Mouse (Mus musculus) hindbrain, embryonic 11.5 days (tissue): ENCODE results near the gene Clta. TPM values are rescaled to one million over a fixed set of nuclear protein-coding genes. Genes with fewer than 3 reads are reported as not detected.

Experiments used
- ATAC-seq: fragments of 200-750 bp; cut with Nextera tagmentation; 2 replicates; pipeline ENCODE4 v1.8.0; 2017; ENCODE audit warnings: mild to moderate bottlenecking, moderate TSS enrichment, moderate library complexity; ENCODE audit not compliant: low FRiP score
- DNase-seq: peaks from one replicate; pipeline ENCODE4 v3.0.0-alpha.2; 2015; ENCODE audit warnings: low spot score
- H3K27ac ChIP-seq: fragments of 300-500 bp; sonication (generic); 2 replicates; pipeline ENCODE4 v1.5.1; 2014; ENCODE audit warnings: mild to moderate bottlenecking, low read depth, low read length
- H3K27me3 ChIP-seq: fragments of 300-500 bp; sonication (generic); 2 replicates; pipeline ENCODE4 v1.6.1; 2014; ENCODE audit warnings: mild to moderate bottlenecking, low read length, moderate library complexity, mixed read lengths; ENCODE audit not compliant: control insufficient read depth, insufficient read depth
- H3K36me3 ChIP-seq: fragments of 300-500 bp; sonication (generic); 2 replicates; pipeline ENCODE4 v1.6.1; 2014; ENCODE audit warnings: mild to moderate bottlenecking, low read length, moderate library complexity, mixed read lengths; ENCODE audit not compliant: control insufficient read depth, insufficient read depth
- H3K4me1 ChIP-seq: fragments of 300-500 bp; sonication (generic); replicated peaks from 2 replicates; pipeline ENCODE4 v1.6.1; 2014; ENCODE audit warnings: low read length, mixed read lengths; ENCODE audit not compliant: control insufficient read depth, insufficient read depth
- H3K4me2 ChIP-seq: fragments of 300-500 bp; sonication (generic); replicated peaks from 2 replicates; pipeline ENCODE4 v1.6.1; 2014; ENCODE audit warnings: mild to moderate bottlenecking, low read depth, low read length
- H3K4me3 ChIP-seq: fragments of 300-500 bp; sonication (generic); 2 replicates; pipeline ENCODE4 v1.5.1; 2014; ENCODE audit warnings: low read depth, low read length
- H3K9ac ChIP-seq: fragments of 300-500 bp; sonication (generic); 2 replicates; pipeline ENCODE4 v1.6.1; 2014; ENCODE audit warnings: low read depth, low read length
- H3K9me3 ChIP-seq: fragments of 300-500 bp; sonication (generic); 2 replicates; pipeline ENCODE4 v1.6.1; 2016; ENCODE audit warnings: low read length; ENCODE audit not compliant: control insufficient read depth
- WGBS: fragments of 180-500 bp; shearing (Covaris S2); extraction: QIAGEN DNeasy Blood & Tissue Kit; methylation state at CpG from one replicate; pipeline ENCODE4 v1.1.7; 2014; 5-methylcytosine and 5-hydroxymethylcytosine counted together
- polyA plus RNA-seq: library from polyadenylated mRNA; unstranded; fragments of >200 nt; fragmentation: Nextera tagmentation; extraction: Ambion mirVana; gene quantifications from 2 replicates; pipeline ENCODE4 v1.2.1, GENCODE M21; 2014

Clta gene
- polyA plus RNA-seq, 1 experiment from 2014 or later = 284 TPM

- no peaks in the 10 kb centered on the region for H3K36me3 ChIP-seq
- H3K9ac ChIP-seq = no peak overlapping the region
- peak; percentile 28; the same call in 1 of the 2 replicates for ATAC-seq
- peak overlapping the region; percentile 40; the same call in 1 of the 2 replicates for H3K27ac ChIP-seq
- no peak overlapping the region for H3K4me3 ChIP-seq
- H3K4me2 ChIP-seq = no peak overlapping the region
- peaks cover 12% of the 10 kb centered on the region for H3K4me1 ChIP-seq
- WGBS = 23% methylated on average over 17 of the region's 17 CpGs
- no peaks in the 10 kb centered on the region for H3K9me3 ChIP-seq
- H3K27me3 ChIP-seq = no peaks in the 10 kb centered on the region
- DNase-seq = peak; percentile 39
Observed at GRCm38 (mm10) chr4:43978521-43979443, 25.5 kb upstream of the Clta start.

- no peaks in the 10 kb centered on the region for H3K36me3 ChIP-seq
- no peaks in the 10 kb centered on the region for H3K27me3 ChIP-seq
- no peaks in the 10 kb centered on the region for H3K9me3 ChIP-seq
- no peak for DNase-seq
- no peak overlapping the region for H3K27ac ChIP-seq
- WGBS = 85% methylated on average over 3 of the region's 3 CpGs
- no peak overlapping the region for H3K4me3 ChIP-seq
- ATAC-seq = no peak
- peaks cover 12% of the 10 kb centered on the region for H3K4me1 ChIP-seq
- no peak overlapping the region for H3K4me2 ChIP-seq
- no peak overlapping the region for H3K9ac ChIP-seq
Observed at GRCm38 (mm10) chr4:43979746-43980145, 24.5 kb upstream of the Clta start.

GRCm38 (mm10) chr4:43980236-43980635 lies 24.0 kb upstream of the Clta start:
- Histone ChIP-seq H3K4me3 (no peak overlapping the region), H3K27ac (no peak overlapping the region), H3K4me1 (peaks cover 12% of the 10 kb centered on the region), H3K9ac (no peak overlapping the region), H3K27me3 (no peaks in the 10 kb centered on the region), H3K36me3 (no peaks in the 10 kb centered on the region), H3K9me3 (no peaks in the 10 kb centered on the region), H3K4me2 (no peak overlapping the region)
- no peak for DNase-seq
- ATAC-seq = no peak
- WGBS = 92% methylated on average over 4 of the region's 4 CpGs

- no peaks in the 10 kb centered on the region for H3K36me3 ChIP-seq
- 95% methylated on average over 6 of the region's 6 CpGs for WGBS
- ATAC-seq = no peak
- no peak for DNase-seq
- no peak overlapping the region for H3K9ac ChIP-seq
- H3K4me1 ChIP-seq = peaks cover 12% of the 10 kb centered on the region
- no peaks in the 10 kb centered on the region for H3K27me3 ChIP-seq
- H3K9me3 ChIP-seq = no peaks in the 10 kb centered on the region
- H3K4me2 ChIP-seq = no peak overlapping the region
- no peak overlapping the region for H3K4me3 ChIP-seq
- H3K27ac ChIP-seq = no peak overlapping the region
Observed at GRCm38 (mm10) chr4:43980846-43981245, 23.4 kb upstream of the Clta start.

- H3K27me3 ChIP-seq = no peaks in the 10 kb centered on the region
- no peaks in the 10 kb centered on the region for H3K36me3 ChIP-seq
- WGBS = 86% methylated on average over 7 of the region's 7 CpGs
Observed at GRCm38 (mm10) chr4:43981251-43981650, 23.0 kb upstream of the Clta start.

GRCm38 (mm10) chr4:43982053-43982732 lies 22.1 kb upstream of the Clta start:
- Histone ChIP-seq H3K4me2 (peak overlapping the region; percentile 58), H3K36me3 (no peaks in the 10 kb centered on the region), H3K9me3 (no peaks in the 10 kb centered on the region), H3K4me3 (peak overlapping the region; percentile 21; the same call in 1 of the 2 replicates), H3K27ac (no peak overlapping the region), H3K27me3 (no peaks in the 10 kb centered on the region), H3K9ac (peak overlapping the region; percentile 71), H3K4me1 (peaks cover 12% of the 10 kb centered on the region)
- ATAC-seq (peak; percentile 91), DNase-seq (peak; percentile 97)
- WGBS = 3% methylated on average over 24 of the region's 24 CpGs

More at GRCm38 (mm10) chr4:43981251-43981650, 23.0 kb upstream of the Clta start:
- no peak for ATAC-seq
- no peak overlapping the region for H3K9ac ChIP-seq
- no peaks in the 10 kb centered on the region for H3K9me3 ChIP-seq
- no peak overlapping the region for H3K4me3 ChIP-seq
- no peak overlapping the region for H3K27ac ChIP-seq
- no peak for DNase-seq
- no peak overlapping the region for H3K4me2 ChIP-seq
- H3K4me1 ChIP-seq = peaks cover 12% of the 10 kb centered on the region

GRCm38 (mm10) chr4:43983181-43983580 lies 21.1 kb upstream of the Clta start, which contains the start of gene Ccin:
Gene Ccin, plus strand, starts transcription at chr4:43983483.
- 83% methylated on average over 11 of the region's 11 CpGs for WGBS
- DNase-seq = no peak
- Histone ChIP-seq H3K9me3 (no peaks in the 10 kb centered on the region), H3K4me3 (peak within 1 kb of the TSS; percentile 21; the same call in 1 of the 2 replicates), H3K36me3 (no peaks in the 10 kb centered on the region), H3K27ac (no peak within 1 kb of the TSS), H3K27me3 (no peaks in the 10 kb centered on the region), H3K9ac (peak within 1 kb of the TSS; percentile 71), H3K4me2 (peak within 1 kb of the TSS; percentile 58), H3K4me1 (peaks cover 12% of the 10 kb centered on the region)
- ATAC-seq = no peak

- WGBS = 96% methylated on average over 22 of the region's 22 CpGs
- Histone ChIP-seq H3K4me1 (peaks cover 7% of the 10 kb centered on the region), H3K27ac (no peak overlapping the region), H3K4me2 (no peak overlapping the region), H3K9ac (no peak overlapping the region), H3K9me3 (no peaks in the 10 kb centered on the region), H3K36me3 (no peaks in the 10 kb centered on the region), H3K27me3 (no peaks in the 10 kb centered on the region), H3K4me3 (no peak overlapping the region)
- ATAC-seq (no peak), DNase-seq (no peak)
Observed at GRCm38 (mm10) chr4:43983756-43984155, 20.5 kb upstream of the Clta start.
